Mouse (Mus musculus): ENCODE results near the gene Chchd1. TPM values are rescaled to one million over a fixed set of nuclear protein-coding genes. Genes with fewer than 3 reads are reported as not detected.

The Chchd1 gene
- total and polyA plus RNA-seq, 2 experiments from 2014 or later, result 147 to 188 TPM

DNA sequence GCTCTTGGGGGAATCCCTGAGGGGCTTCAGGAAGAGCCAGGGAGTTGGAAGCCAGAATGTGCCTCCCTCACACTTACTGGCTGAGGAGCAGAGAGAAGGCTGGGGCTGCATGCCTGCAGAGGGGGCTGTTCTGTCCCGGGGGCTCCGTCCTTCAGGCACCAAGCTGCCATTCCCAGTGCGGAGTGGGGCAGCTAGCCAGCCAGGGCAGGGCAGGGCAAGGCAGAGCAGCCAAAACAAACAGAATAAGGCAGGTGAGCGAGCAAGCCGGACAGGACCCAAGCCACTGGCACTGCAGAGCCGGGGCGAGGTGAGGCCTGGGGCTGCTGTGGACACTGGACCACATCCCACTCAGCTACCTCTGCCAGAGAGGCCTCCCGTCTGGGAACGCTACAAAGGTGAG, 38.5 kb downstream of the Chchd1 start:
- WGBS, result 91% methylated on average over 9 of the region's 9 CpGs
- peaks cover 44% of the 10 kb centered on the region for H3K36me3 ChIP-seq (ENCODE audit: insufficient read depth, low read length)

DNA sequence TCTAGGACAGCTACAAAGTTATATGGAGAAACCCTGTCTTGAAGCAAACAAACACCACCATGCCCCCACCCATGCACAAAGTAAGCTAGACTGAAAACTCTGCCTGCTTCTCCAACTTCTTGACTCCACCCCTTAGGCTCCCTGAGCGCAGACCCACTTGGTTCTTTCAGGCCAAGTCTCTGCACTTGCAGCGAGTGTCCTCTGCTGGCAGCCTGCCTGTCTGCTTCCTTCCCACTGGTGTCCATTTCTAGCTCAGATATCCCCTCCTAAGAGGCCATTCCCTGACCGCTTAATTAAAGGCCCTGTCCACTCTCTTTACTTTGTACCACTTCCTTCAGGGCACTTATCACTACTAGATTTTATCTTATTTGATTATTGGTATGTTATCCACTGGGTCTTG, 40.8 kb downstream of the Chchd1 start:
- Histone ChIP-seq H3K27me3 (ENCODE audit: insufficient read depth, low read length) (no peaks in the 10 kb centered on the region), H3K4me2 (ENCODE audit: low read depth, low read length) (no peak overlapping the region), H3K27ac (no peak overlapping the region), H3K4me3 (ENCODE audit: low read length) (no peak overlapping the region), H3K36me3 (ENCODE audit: insufficient read depth, low read length) (peaks cover 40% of the 10 kb centered on the region), H3K4me1 (ENCODE audit: insufficient read depth, low read length) (no peaks in the 10 kb centered on the region), H3K9ac (replicated peaks; ENCODE audit: low read length) (no peak overlapping the region), H3K9me3 (ENCODE audit: low read length) (no peaks in the 10 kb centered on the region)
- DNase-seq (ENCODE audit: low spot score), result no peak
- no peak; the same call in 1 of the 2 replicates for TF ChIP-seq CTCF (IDR thresholded peaks at IDR 0.05; ENCODE audit: low read depth)
- 81% methylated on average over 3 of the region's 3 CpGs for WGBS
- no peak for ATAC-seq

More for the DNA sequence above, 38.5 kb downstream of the Chchd1 start:
- Histone ChIP-seq H3K9ac (replicated peaks; ENCODE audit: low read length) (no peak overlapping the region), H3K4me3 (ENCODE audit: low read length) (no peak overlapping the region), H3K4me2 (ENCODE audit: low read depth, low read length) (no peak overlapping the region), H3K27ac (no peak overlapping the region), H3K9me3 (ENCODE audit: low read length) (no peaks in the 10 kb centered on the region), H3K4me1 (ENCODE audit: insufficient read depth, low read length) (no peaks in the 10 kb centered on the region), H3K27me3 (ENCODE audit: insufficient read depth, low read length) (no peaks in the 10 kb centered on the region)
- no peak for TF ChIP-seq CTCF (IDR thresholded peaks at IDR 0.05; ENCODE audit: low read depth)
- no peak for DNase-seq (ENCODE audit: low spot score)
- ATAC-seq, result no peak

DNA sequence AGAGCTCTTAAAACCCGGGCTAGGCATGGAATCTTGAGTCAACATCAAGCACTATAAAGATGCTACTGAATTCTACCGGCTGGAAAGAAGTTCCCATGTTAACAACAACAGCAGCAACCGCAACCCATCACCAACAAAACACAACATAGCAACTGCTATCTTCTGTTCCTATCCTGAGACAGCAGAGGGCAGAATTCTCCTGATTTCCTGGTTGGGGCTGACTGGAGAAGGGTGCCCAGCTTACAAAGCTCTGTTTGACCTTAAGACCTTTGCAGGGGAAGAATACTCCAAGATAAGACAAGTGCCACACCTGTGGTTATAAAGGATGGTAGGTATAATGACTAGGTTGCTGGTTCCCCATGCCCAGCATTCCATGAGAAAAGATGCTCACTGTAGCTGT, 44.1 kb downstream of the Chchd1 start:
- peak; percentile 56 for TF ChIP-seq CTCF (IDR thresholded peaks at IDR 0.05; ENCODE audit: low read depth)
- Histone ChIP-seq H3K4me1 (ENCODE audit: insufficient read depth, low read length) (no peaks in the 10 kb centered on the region), H3K4me2 (ENCODE audit: low read depth, low read length) (no peak overlapping the region), H3K9me3 (ENCODE audit: low read length) (no peaks in the 10 kb centered on the region), H3K27me3 (ENCODE audit: insufficient read depth, low read length) (no peaks in the 10 kb centered on the region), H3K36me3 (ENCODE audit: insufficient read depth, low read length) (peaks cover 17% of the 10 kb centered on the region), H3K27ac (no peak overlapping the region), H3K9ac (replicated peaks; ENCODE audit: low read length) (no peak overlapping the region), H3K4me3 (ENCODE audit: low read length) (no peak overlapping the region)
- ATAC-seq (no peak), DNase-seq (ENCODE audit: low spot score) (no peak)
- 91% methylated on average over 3 of the region's 3 CpGs for WGBS

DNA sequence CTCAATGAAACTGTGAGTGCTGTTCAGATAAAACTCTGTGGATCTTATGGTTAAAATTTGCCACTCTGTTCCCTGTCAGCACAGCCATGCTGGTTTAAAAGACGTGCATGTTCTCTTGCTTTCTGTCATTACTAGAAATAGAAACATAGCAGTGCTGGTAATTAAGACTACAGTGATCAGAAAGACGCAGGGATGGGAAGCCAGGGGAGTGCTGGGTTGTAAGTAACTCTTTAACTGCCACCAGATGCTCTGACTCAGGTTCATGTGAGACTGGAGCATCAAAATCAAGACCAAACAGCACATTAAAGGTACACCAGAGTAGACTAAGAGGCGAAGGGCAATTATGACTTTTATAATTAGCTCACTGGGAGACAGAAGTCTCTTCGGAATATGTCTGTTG, 45.6 kb downstream of the Chchd1 start:
- Histone ChIP-seq H3K27ac (no peak overlapping the region), H3K9me3 (ENCODE audit: low read length) (no peaks in the 10 kb centered on the region)
- WGBS, result 69% methylated on average over 4 of the region's 4 CpGs

DNA sequence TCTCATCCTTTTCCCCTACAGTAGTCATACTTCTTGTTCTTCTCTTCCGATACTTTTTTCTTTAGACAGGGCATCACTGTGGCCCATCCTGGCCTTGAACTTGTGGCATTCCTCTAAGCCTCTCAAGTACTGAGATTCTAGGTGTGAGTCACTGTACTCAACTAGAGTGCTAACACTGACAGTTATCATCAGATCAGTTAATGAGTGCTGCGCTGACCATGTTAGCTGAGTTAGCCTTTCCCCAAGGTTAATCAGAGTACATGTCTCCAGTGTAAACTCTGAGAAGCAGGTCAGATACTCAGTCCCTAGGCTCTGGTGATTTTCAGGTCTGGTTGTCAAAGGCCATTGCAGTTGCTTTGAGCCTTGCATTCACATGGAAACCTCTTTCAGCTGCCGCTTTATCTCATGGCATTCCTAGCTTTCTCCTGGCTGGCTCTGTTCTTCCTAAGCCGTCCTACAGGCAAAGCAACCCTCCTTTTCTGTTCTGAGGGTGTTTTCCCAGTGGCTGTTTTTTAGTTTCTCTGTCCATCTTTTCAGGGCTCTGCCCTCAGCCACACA, 46.8 kb downstream of the Chchd1 start:
- Histone ChIP-seq H3K36me3 (ENCODE audit: insufficient read depth, low read length) (peaks cover 7% of the 10 kb centered on the region), H3K4me1 (ENCODE audit: insufficient read depth, low read length) (no peaks in the 10 kb centered on the region), H3K27ac (no peak overlapping the region), H3K4me2 (ENCODE audit: low read depth, low read length) (no peak overlapping the region), H3K4me3 (ENCODE audit: low read length) (no peak overlapping the region), H3K9ac (replicated peaks; ENCODE audit: low read length) (no peak overlapping the region), H3K9me3 (ENCODE audit: low read length) (no peaks in the 10 kb centered on the region), H3K27me3 (ENCODE audit: insufficient read depth, low read length) (no peaks in the 10 kb centered on the region)
- ATAC-seq (no peak), DNase-seq (ENCODE audit: low spot score) (no peak)
- no peak for TF ChIP-seq CTCF (IDR thresholded peaks at IDR 0.05; ENCODE audit: low read depth)
- WGBS, result 84% methylated on average over 4 of the region's 4 CpGs

More for the DNA sequence above, 45.6 kb downstream of the Chchd1 start:
- no peaks in the 10 kb centered on the region for H3K27me3 ChIP-seq (ENCODE audit: insufficient read depth, low read length)
- no peak overlapping the region for H3K9ac ChIP-seq (replicated peaks; ENCODE audit: low read length)
- no peak for DNase-seq (ENCODE audit: low spot score)
- ATAC-seq, result no peak
- no peak for TF ChIP-seq CTCF (IDR thresholded peaks at IDR 0.05; ENCODE audit: low read depth)
- peaks cover 9% of the 10 kb centered on the region for H3K36me3 ChIP-seq (ENCODE audit: insufficient read depth, low read length)
- H3K4me3 ChIP-seq (ENCODE audit: low read length), result no peak overlapping the region
- no peak overlapping the region for H3K4me2 ChIP-seq (ENCODE audit: low read depth, low read length)
- H3K4me1 ChIP-seq (ENCODE audit: insufficient read depth, low read length), result no peaks in the 10 kb centered on the region

DNA sequence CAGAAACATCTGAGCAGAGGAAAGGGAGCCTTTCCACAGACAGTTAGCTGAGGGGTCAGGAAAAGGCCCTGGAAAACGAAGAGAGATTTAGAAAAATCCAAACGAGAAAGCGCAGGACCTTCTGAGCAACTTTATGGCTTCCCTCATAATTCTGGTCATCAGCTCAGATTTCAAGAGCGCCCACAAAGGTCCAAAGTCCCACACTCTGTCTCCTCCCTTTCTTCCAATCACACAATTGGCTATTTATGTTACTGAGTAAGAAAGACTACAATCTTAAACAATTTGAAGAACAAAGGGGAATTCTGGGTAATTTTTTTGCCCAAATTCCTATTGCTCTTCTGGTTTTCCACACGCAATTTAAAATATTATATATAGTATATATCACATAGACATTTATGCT, 47.7 kb downstream of the Chchd1 start:
- DNase-seq (ENCODE audit: low spot score) (no peak), ATAC-seq (no peak)
- no peaks in the 10 kb centered on the region for H3K27me3 ChIP-seq (ENCODE audit: insufficient read depth, low read length)
- H3K4me2 ChIP-seq (ENCODE audit: low read depth, low read length), result no peak overlapping the region
- no peak overlapping the region for H3K9ac ChIP-seq (replicated peaks; ENCODE audit: low read length)
- H3K27ac ChIP-seq, result peak overlapping the region; percentile 34; the same call in 1 of the 2 replicates
- H3K36me3 ChIP-seq (ENCODE audit: insufficient read depth, low read length), result peaks cover 15% of the 10 kb centered on the region
- WGBS, result 92% methylated on average over 5 of the region's 5 CpGs
- no peaks in the 10 kb centered on the region for H3K9me3 ChIP-seq (ENCODE audit: low read length)
- H3K4me3 ChIP-seq (ENCODE audit: low read length), result no peak overlapping the region
- H3K4me1 ChIP-seq (ENCODE audit: insufficient read depth, low read length), result no peaks in the 10 kb centered on the region
- TF ChIP-seq CTCF (IDR thresholded peaks at IDR 0.05; ENCODE audit: low read depth), result no peak

DNA sequence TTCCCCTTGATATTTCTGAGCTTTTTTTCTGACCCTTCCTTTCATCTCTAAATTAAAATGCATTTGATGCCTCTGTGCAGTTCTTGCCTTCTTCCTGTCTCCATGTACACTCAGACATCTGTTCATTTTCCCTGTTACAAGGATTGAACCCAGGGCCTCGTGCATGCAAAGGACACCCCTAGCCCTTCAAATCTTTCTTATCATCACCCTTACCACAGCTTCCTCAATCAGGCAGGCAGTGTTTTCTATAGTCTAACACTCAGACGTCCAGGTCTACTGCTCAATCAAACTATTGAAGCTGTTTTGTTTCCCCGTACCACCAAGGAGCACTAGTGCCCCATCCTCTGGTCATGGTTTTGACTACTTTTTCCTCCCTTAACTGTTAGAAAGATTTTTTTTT, 51.0 kb downstream of the Chchd1 start:
- Histone ChIP-seq H3K9ac (replicated peaks; ENCODE audit: low read length) (no peak overlapping the region), H3K4me3 (ENCODE audit: low read length) (no peak overlapping the region), H3K27me3 (ENCODE audit: insufficient read depth, low read length) (no peaks in the 10 kb centered on the region), H3K4me1 (ENCODE audit: insufficient read depth, low read length) (no peaks in the 10 kb centered on the region), H3K27ac (no peak overlapping the region), H3K4me2 (ENCODE audit: low read depth, low read length) (no peak overlapping the region), H3K9me3 (ENCODE audit: low read length) (no peaks in the 10 kb centered on the region), H3K36me3 (ENCODE audit: insufficient read depth, low read length) (peaks cover 36% of the 10 kb centered on the region; the same call in 1 of the 2 replicates)
- no peak for TF ChIP-seq CTCF (IDR thresholded peaks at IDR 0.05; ENCODE audit: low read depth)
- DNase-seq (ENCODE audit: low spot score) (no peak), ATAC-seq (no peak)
- 84% methylated on average over 3 of the region's 3 CpGs for WGBS

Small RNA genes lying within 50 kb of the gene (microRNA-seq; reads per million reads assigned to microRNA genes)
- 2.1 to 2.8 reads per million in 2 experiments for gene Mir6946

Other genes starting within 250 kb of the Chchd1 start
- 36.5 and 38.4 TPM in 2 replicates for gene Anxa7, start 222.9 kb upstream of the Chchd1 start, total RNA-seq (2014; rRNA removed)
- gene Anxa7, start 222.9 kb upstream of the Chchd1 start, polyA plus RNA-seq (2015; fragmentation: Nextera tagmentation; extraction: Ambion mirVana), result 19.8 and 20.5 TPM in 2 replicates
- 0.11 and 0.26 TPM in 2 replicates for gene Mss51, start 206.1 kb upstream of the Chchd1 start, total RNA-seq (2014; rRNA removed)
- 0.08 and 0.19 TPM in 2 replicates for gene Mss51, start 206.1 kb upstream of the Chchd1 start, polyA plus RNA-seq (2015; fragmentation: Nextera tagmentation; extraction: Ambion mirVana)
- 110 and 130 TPM in 2 replicates for gene Ppp3cb, start 156.4 kb upstream of the Chchd1 start, total RNA-seq (2014; rRNA removed)
- 94.7 and 97.5 TPM in 2 replicates for gene Ppp3cb, start 156.4 kb upstream of the Chchd1 start, polyA plus RNA-seq (2015; fragmentation: Nextera tagmentation; extraction: Ambion mirVana)
- gene Usp54, start 61.9 kb upstream of the Chchd1 start, total RNA-seq (2014; rRNA removed), result 27.5 and 30.2 TPM in 2 replicates
- 5.8 and 5.9 TPM in 2 replicates for gene Usp54, start 61.9 kb upstream of the Chchd1 start, polyA plus RNA-seq (2015; fragmentation: Nextera tagmentation; extraction: Ambion mirVana)
- gene Myoz1, start 46.5 kb upstream of the Chchd1 start, total RNA-seq (2014; rRNA removed), result 1.4 TPM in 1 of 2 replicates, not detected in the other
- gene Myoz1, start 46.5 kb upstream of the Chchd1 start, polyA plus RNA-seq (2015; fragmentation: Nextera tagmentation; extraction: Ambion mirVana), result 0.35 TPM in 1 of 2 replicates, not detected in the other
- gene Synpo2l, start 34.7 kb upstream of the Chchd1 start, total RNA-seq (2014; rRNA removed), result 0.11 and 0.52 TPM in 2 replicates
- 0.20 and 0.23 TPM in 2 replicates for gene Synpo2l, start 34.7 kb upstream of the Chchd1 start, polyA plus RNA-seq (2015; fragmentation: Nextera tagmentation; extraction: Ambion mirVana)
- 166 and 179 TPM in 2 replicates for gene Sec24c, start 28.7 kb upstream of the Chchd1 start, total RNA-seq (2014; rRNA removed)
- 52.5 and 58.7 TPM in 2 replicates for gene Sec24c, start 28.7 kb upstream of the Chchd1 start, polyA plus RNA-seq (2015; fragmentation: Nextera tagmentation; extraction: Ambion mirVana)
- gene Fut11, start 8.0 kb upstream of the Chchd1 start, total RNA-seq (2014; rRNA removed), result 18.0 and 19.2 TPM in 2 replicates
- gene Fut11, start 8.0 kb upstream of the Chchd1 start, polyA plus RNA-seq (2015; fragmentation: Nextera tagmentation; extraction: Ambion mirVana), result 24.5 and 26.2 TPM in 2 replicates
- gene Zswim8, start 4.5 kb downstream of the Chchd1 start, total RNA-seq (2014; rRNA removed), result 149 and 159 TPM in 2 replicates
- gene Zswim8, start 4.5 kb downstream of the Chchd1 start, polyA plus RNA-seq (2015; fragmentation: Nextera tagmentation; extraction: Ambion mirVana), result 31.3 and 36.8 TPM in 2 replicates
- 19.8 and 23.2 TPM in 2 replicates for gene Ndst2, start 31.6 kb downstream of the Chchd1 start, total RNA-seq (2014; rRNA removed)
- gene Ndst2, start 31.6 kb downstream of the Chchd1 start, polyA plus RNA-seq (2015; fragmentation: Nextera tagmentation; extraction: Ambion mirVana), result 12.4 and 16.7 TPM in 2 replicates
- gene Camk2g, start 91.1 kb downstream of the Chchd1 start, total RNA-seq (2014; rRNA removed), result 204 and 248 TPM in 2 replicates
- 291 and 299 TPM in 2 replicates for gene Camk2g, start 91.1 kb downstream of the Chchd1 start, polyA plus RNA-seq (2015; fragmentation: Nextera tagmentation; extraction: Ambion mirVana)
- gene Plau, start 133.7 kb downstream of the Chchd1 start, total RNA-seq (2014; rRNA removed), result 1.2 and 1.4 TPM in 2 replicates
- 0.26 and 0.39 TPM in 2 replicates for gene Plau, start 133.7 kb downstream of the Chchd1 start, polyA plus RNA-seq (2015; fragmentation: Nextera tagmentation; extraction: Ambion mirVana)
- 24.3 and 26.5 TPM in 2 replicates for gene Vcl, start 226.4 kb downstream of the Chchd1 start, total RNA-seq (2014; rRNA removed)
- gene Vcl, start 226.4 kb downstream of the Chchd1 start, polyA plus RNA-seq (2015; fragmentation: Nextera tagmentation; extraction: Ambion mirVana), result 9.8 and 10.4 TPM in 2 replicates